Mouse (Mus musculus) C2C12 (cell line): ENCODE measurements around the gene Pik3r6. TPM values are rescaled to one million over a fixed set of nuclear protein-coding genes. Genes with fewer than 3 reads are reported as not detected.
A peak's percentile ranks its signal among the peaks of the same experiment; 100 is the strongest.

Experiments used
- H3K27me3 ChIP-seq: one replicate; pipeline ENCODE4 v1.6.1; 2011; ENCODE audit not compliant: control insufficient read depth, insufficient read depth, insufficient read length
- H3K36me3 ChIP-seq: one replicate; pipeline ENCODE4 v1.6.1; 2011; ENCODE audit not compliant: control insufficient read depth, insufficient read depth
- H3K4me3 ChIP-seq: one replicate; pipeline ENCODE4 v1.5.1; 2011; ENCODE audit warnings: mild to moderate bottlenecking, control low read depth; ENCODE audit not compliant: poor library complexity, insufficient read depth, severe bottlenecking
- H3K79me2 ChIP-seq: one replicate; pipeline ENCODE4 v1.6.1; 2011; ENCODE audit not compliant: control insufficient read depth, insufficient read depth
- H3K79me3 ChIP-seq: one replicate; pipeline ENCODE4 v1.6.1; 2011; ENCODE audit warnings: low read depth, control low read depth
- H3ac ChIP-seq: one replicate; pipeline ENCODE3; 2011; ENCODE audit warnings: low read depth; ENCODE audit not compliant: control insufficient read depth, insufficient read length
- CEBPB ChIP-seq: IDR thresholded peaks from one replicate; pipeline ENCODE4 v1.6.1; 2011; ENCODE audit warnings: low read depth, mild to moderate bottlenecking, control low read depth, moderate library complexity
- CTCF ChIP-seq: IDR thresholded peaks from one replicate; pipeline ENCODE4 v1.5.1; 2011; ENCODE audit not compliant: control insufficient read depth, insufficient read depth, insufficient read length
- FOSL1 ChIP-seq: IDR thresholded peaks from one replicate; pipeline ENCODE4 v1.8.0; 2011; ENCODE audit warnings: mild to moderate bottlenecking, low read length; ENCODE audit not compliant: poor library complexity, insufficient read depth, severe bottlenecking
- MAX ChIP-seq: IDR thresholded peaks from one replicate; pipeline ENCODE4 v1.6.1; 2011; ENCODE audit warnings: mild to moderate bottlenecking, control low read depth
- MYOD1 ChIP-seq: IDR thresholded peaks from one replicate; pipeline ENCODE4 v1.6.1; 2011; ENCODE audit warnings: low read depth; ENCODE audit not compliant: control insufficient read depth, insufficient read length
- MYOG ChIP-seq: IDR thresholded peaks from one replicate; pipeline ENCODE4 v1.6.1; 2011; ENCODE audit not compliant: control insufficient read depth, insufficient read length; ENCODE audit errors: extremely low read depth
- USF1 ChIP-seq: IDR thresholded peaks from one replicate; pipeline ENCODE4 v1.6.1; 2011; ENCODE audit warnings: low read depth, mild to moderate bottlenecking, control low read depth, moderate library complexity
- polyA plus RNA-seq: library from polyadenylated mRNA; unstranded; fragments of >200 nt; fragmentation: generic; extraction: Trizol; gene quantifications from one replicate; pipeline ENCODE4 v1.2.1, GENCODE M21; 2012; ENCODE audit warnings: missing spikeins

The Pik3r6 gene
- polyA plus RNA-seq, 1 experiment: not detected

- no peak for TF ChIP-seq MYOD1
- Histone ChIP-seq H3K27me3 (peaks cover 26% of the 10 kb centered on the region), H3K4me3 (no peak overlapping the region), H3K79me2 (no peaks in the 10 kb centered on the region), H3ac (no peak overlapping the region), H3K36me3 (no peaks in the 10 kb centered on the region), H3K79me3 (no peaks in the 10 kb centered on the region)
These were observed 74.3 kb downstream of the Pik3r6 start for GRCm38 (mm10) chr11:68577076-68577475.

- Histone ChIP-seq H3ac (no peak overlapping the region), H3K4me3 (no peak overlapping the region), H3K79me2 (no peaks in the 10 kb centered on the region), H3K36me3 (no peaks in the 10 kb centered on the region), H3K79me3 (no peaks in the 10 kb centered on the region), H3K27me3 (peaks cover 26% of the 10 kb centered on the region)
- TF ChIP-seq CEBPB: no peak
- no peak for TF ChIP-seq MYOD1
- TF ChIP-seq CTCF: no peak
- TF ChIP-seq USF1: no peak
- no peak for TF ChIP-seq MAX
- no peak for TF ChIP-seq MYOG
- TF ChIP-seq FOSL1: no peak
These were observed 76.7 kb downstream of the Pik3r6 start for GRCm38 (mm10) chr11:68579462-68579881.

DNA sequence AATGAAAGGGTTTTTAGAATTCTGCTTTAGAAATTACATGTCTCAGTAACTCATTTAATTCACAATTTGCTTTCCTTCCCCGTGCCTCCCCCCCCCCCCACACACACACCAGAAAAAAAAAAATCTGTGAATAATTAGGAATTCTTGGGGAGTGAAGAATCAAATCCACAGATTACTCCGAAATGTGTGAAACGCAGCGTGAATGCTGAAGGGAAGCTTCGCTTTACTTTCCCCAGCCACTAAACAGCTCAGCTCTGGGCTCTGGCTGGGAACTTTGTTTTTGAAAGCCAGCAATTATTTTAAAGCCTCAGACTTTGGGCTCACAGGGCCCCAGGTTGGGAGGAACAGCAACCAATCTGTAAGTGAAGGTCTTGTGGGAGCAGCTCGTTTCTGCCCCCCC, 77.7 kb downstream of the Pik3r6 start:
- Histone ChIP-seq H3K27me3 (peaks cover 26% of the 10 kb centered on the region), H3K79me2 (no peaks in the 10 kb centered on the region), H3K4me3 (no peak overlapping the region), H3ac (no peak overlapping the region), H3K36me3 (no peaks in the 10 kb centered on the region), H3K79me3 (no peaks in the 10 kb centered on the region)
- TF ChIP-seq FOSL1: no peak

GRCm38 (mm10) chr11:68583225-68583624, 80.4 kb downstream of the Pik3r6 start:
- H3K27me3 ChIP-seq: peaks cover 14% of the 10 kb centered on the region
- no peaks in the 10 kb centered on the region for H3K79me2 ChIP-seq
- no peaks in the 10 kb centered on the region for H3K79me3 ChIP-seq
- H3ac ChIP-seq: no peak overlapping the region
- no peak overlapping the region for H3K4me3 ChIP-seq
- no peaks in the 10 kb centered on the region for H3K36me3 ChIP-seq
- TF ChIP-seq MAX: no peak
- no peak for TF ChIP-seq CEBPB
- TF ChIP-seq FOSL1: no peak
- TF ChIP-seq MYOG: no peak
- TF ChIP-seq MYOD1: no peak
- no peak for TF ChIP-seq USF1
- TF ChIP-seq CTCF: no peak

DNA sequence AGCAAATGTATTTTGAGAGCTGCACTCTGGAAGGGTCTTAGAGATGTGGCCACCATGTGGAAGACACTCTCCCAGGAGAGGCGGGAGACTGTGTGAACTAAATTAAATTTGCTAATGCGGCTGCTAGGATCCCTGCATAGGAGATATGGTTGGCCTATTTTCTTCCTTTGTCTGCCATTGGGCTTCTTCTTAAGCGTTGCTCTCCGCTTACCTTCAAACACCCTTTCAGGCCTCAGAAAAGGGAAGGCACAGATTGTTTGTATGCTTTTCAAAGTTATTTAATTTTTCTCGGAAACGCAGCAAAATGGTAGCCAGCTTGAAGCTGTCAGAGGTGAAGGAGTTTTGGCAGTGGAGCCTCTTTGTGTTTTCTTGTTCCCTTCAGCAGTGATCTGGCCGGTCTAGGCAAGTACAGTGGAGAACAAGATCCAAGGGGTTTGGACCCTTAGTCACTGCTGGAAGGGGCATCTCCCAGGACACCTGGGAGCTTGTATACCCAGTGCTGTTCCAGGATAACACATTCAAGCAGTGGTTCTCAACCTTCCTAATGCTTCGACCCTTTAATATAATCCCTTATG, 81.2 kb downstream of the Pik3r6 start:
- no peak overlapping the region for H3ac ChIP-seq
- no peaks in the 10 kb centered on the region for H3K36me3 ChIP-seq
- no peaks in the 10 kb centered on the region for H3K79me3 ChIP-seq
- no peaks in the 10 kb centered on the region for H3K79me2 ChIP-seq
- H3K4me3 ChIP-seq: no peak overlapping the region
- peaks cover 8% of the 10 kb centered on the region for H3K27me3 ChIP-seq
- TF ChIP-seq USF1 (no peak), MYOD1 (no peak), FOSL1 (no peak), MAX (no peak), MYOG (no peak)

DNA sequence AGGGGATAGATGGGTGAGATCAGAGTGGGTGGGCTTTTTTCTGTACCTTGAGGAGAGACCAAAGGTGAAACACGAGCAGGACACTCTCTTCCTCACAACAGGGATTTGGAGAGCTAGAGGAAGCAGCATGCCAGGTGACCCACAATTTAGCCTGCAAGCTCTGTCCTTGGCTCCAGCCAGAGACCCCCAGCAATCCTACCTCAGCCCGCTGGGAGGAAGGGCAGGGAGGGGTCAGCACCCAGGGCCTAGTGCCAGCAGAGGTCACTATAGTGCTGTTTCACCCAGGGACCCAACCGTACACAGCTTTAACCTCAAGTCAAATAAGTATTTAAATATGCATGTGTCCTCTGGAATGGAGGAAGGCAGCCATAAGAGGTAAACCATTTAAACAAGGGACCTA, 83.1 kb downstream of the Pik3r6 start:
- peak; percentile 45 for TF ChIP-seq CTCF
- TF ChIP-seq MAX: no peak
- H3ac ChIP-seq: no peak overlapping the region

More for the DNA sequence above, 83.1 kb downstream of the Pik3r6 start:
- no peaks in the 10 kb centered on the region for H3K79me3 ChIP-seq
- H3K4me3 ChIP-seq: no peak overlapping the region
- H3K79me2 ChIP-seq: no peaks in the 10 kb centered on the region
- peaks cover 8% of the 10 kb centered on the region for H3K27me3 ChIP-seq
- no peaks in the 10 kb centered on the region for H3K36me3 ChIP-seq
